Mouse (Mus musculus): ENCODE measurements around the gene Draxin. TPM values are rescaled to one million over a fixed set of nuclear protein-coding genes. Genes with fewer than 3 reads are reported as not detected.

Draxin gene
- total and polyA plus RNA-seq, 3 experiments, result 0.08 to 0.17 TPM; not detected in 1

DNA sequence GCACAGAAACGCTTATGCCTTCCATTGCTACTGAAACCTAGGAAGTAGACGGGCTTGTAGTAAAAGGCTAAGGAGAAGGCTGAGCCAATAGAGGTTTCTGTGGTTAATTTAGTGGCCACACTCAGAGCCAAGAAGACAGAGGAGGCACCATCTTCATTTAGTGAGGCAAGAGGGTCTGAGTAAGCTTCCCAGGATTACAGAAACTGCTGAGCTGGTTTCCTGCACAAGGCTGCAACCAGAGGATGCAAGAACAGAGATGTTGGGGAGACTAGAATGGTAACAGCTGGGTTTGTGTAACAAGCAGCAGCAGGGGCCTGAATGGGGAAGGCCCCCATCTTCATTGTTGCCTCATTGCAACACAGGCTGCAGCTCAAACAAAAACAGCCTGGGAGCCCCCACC, 1.8 kb downstream of the Draxin start (continued):
- no peak for TF ChIP-seq CTCF (IDR thresholded peaks at IDR 0.05 in 2 of 3, conservative IDR thresholded peaks at IDR 0.05 in 1 of 3; ENCODE audit: control insufficient read depth in 1 of 3, insufficient read depth in 1 of 3, low read depth in 2 of 3, low read length in 3 of 3, poor library complexity in 1 of 3, severe bottlenecking in 1 of 3)

- Histone ChIP-seq H3K9ac (ENCODE audit: control insufficient read depth, low read depth, low read length, poor library complexity, severe bottlenecking) (no peak overlapping the region), H3K79me2 (ENCODE audit: control insufficient read depth, insufficient read depth, low read length, poor library complexity) (no peaks in the 10 kb centered on the region), H3K4me1 (ENCODE audit: control insufficient read depth in 1 of 2, insufficient read depth in 2 of 2, low read length in 2 of 2) (no peaks in the 10 kb centered on the region), H3K27ac (ENCODE audit: control insufficient read depth, low read depth, low read length) (no peak overlapping the region), H3K36me3 (ENCODE audit: control insufficient read depth in 1 of 2, insufficient read depth in 2 of 2, low read length in 2 of 2) (no peaks in the 10 kb centered on the region), H3K4me3 (ENCODE audit: control insufficient read depth in 1 of 2, insufficient read depth in 1 of 2, low read depth in 2 of 2, low read length in 2 of 2) (no peak overlapping the region), H3K27me3 (ENCODE audit: control insufficient read depth in 1 of 2, insufficient read depth in 2 of 2, low read length in 2 of 2) (peaks cover 0 to 3% of the 10 kb centered on the region in 2 experiments; a peak in 3 of 4 replicates), H3K9me3 (replicated peaks; ENCODE audit: insufficient read depth, low read length) (no peaks in the 10 kb centered on the region)
- TF ChIP-seq MAX (IDR thresholded peaks at IDR 0.05; ENCODE audit: low read length) (no peak), USF1 (IDR thresholded peaks at IDR 0.05; ENCODE audit: low read depth, low read length) (no peak), MYC (IDR thresholded peaks at IDR 0.05; ENCODE audit: low read depth, low read length) (no peak), POLR2AphosphoS5 (IDR thresholded peaks at IDR 0.05; ENCODE audit: borderline replicate concordance, low read depth, low read length) (no peak), NRF1 (IDR thresholded peaks at IDR 0.05; ENCODE audit: insufficient read depth, low read depth, low read length, poor library complexity, severe bottlenecking) (no peak), ZC3H11A (IDR thresholded peaks at IDR 0.05; ENCODE audit: low read depth, low read length) (no peak), UBTF (IDR thresholded peaks at IDR 0.05; ENCODE audit: borderline replicate concordance, insufficient read depth, low read depth, low read length) (no peak), RCOR1 (IDR thresholded peaks at IDR 0.05; ENCODE audit: low read depth, low read length) (no peak), GABPA (IDR thresholded peaks at IDR 0.05; ENCODE audit: low read depth, low read length) (no peak), JUND (IDR thresholded peaks at IDR 0.05; ENCODE audit: low read depth, low read length) (no peak), MAFK (IDR thresholded peaks at IDR 0.05; ENCODE audit: borderline replicate concordance, low read depth, low read length) (no peak), CTCF (IDR thresholded peaks at IDR 0.05 in 2 of 3, conservative IDR thresholded peaks at IDR 0.05 in 1 of 3; ENCODE audit: control insufficient read depth in 1 of 3, insufficient read depth in 1 of 3, low read depth in 2 of 3, low read length in 3 of 3, poor library complexity in 1 of 3, severe bottlenecking in 1 of 3) (no peak), MXI1 (IDR thresholded peaks at IDR 0.05; ENCODE audit: low read depth, low read length) (no peak), HCFC1 (IDR thresholded peaks at IDR 0.05; ENCODE audit: low read depth, low read length) (no peak), POLR2AphosphoS2 (IDR thresholded peaks at IDR 0.05; ENCODE audit: low read length) (no peak), MAZ (IDR thresholded peaks at IDR 0.05; ENCODE audit: low read depth, low read length) (no peak), CHD2 (IDR thresholded peaks at IDR 0.05; ENCODE audit: low read length) (no peak), ZKSCAN1 (IDR thresholded peaks at IDR 0.05; ENCODE audit: low read depth, low read length) (no peak)
- no peak for DNase-seq (ENCODE audit: low read depth, low spot score)
Measured at GRCm38 (mm10) chr4:148128241-148128640, 2.3 kb downstream of the Draxin start.

DNA sequence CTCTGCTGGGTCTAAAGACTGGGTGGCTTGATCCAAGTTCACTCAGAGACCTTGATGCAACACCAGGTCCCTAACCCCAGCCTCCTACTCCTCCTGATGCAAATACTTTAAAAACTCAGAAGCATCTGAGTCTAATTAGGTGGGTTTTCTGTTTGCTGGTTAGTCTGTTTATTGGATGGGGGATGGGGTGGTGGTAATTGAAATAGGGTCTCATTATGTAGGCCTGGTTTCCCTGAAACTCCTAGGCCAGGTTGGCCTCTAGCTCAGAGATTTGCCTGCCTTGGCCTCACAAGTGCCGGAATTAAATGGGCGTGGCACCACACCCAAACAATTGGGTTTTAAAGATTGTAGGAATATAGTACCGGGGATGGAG, 7.8 kb downstream of the Draxin start:
- peaks cover 0 to 5% of the 10 kb centered on the region in 2 experiments; a peak in 2 of 4 replicates for H3K4me1 ChIP-seq (ENCODE audit: control insufficient read depth in 1 of 2, insufficient read depth in 2 of 2, low read length in 2 of 2)
- no peak overlapping the region for H3K27ac ChIP-seq (ENCODE audit: control insufficient read depth, low read depth, low read length)
- TF ChIP-seq MEF2A (IDR thresholded peaks at IDR 0.05; ENCODE audit: extremely low read depth, insufficient replicate concordance, low read depth, low read length, poor library complexity, severe bottlenecking) (no peak), SIN3A (IDR thresholded peaks at IDR 0.05; ENCODE audit: low read length) (no peak), NRF1 (IDR thresholded peaks at IDR 0.05; ENCODE audit: insufficient read depth, low read depth, low read length, poor library complexity, severe bottlenecking) (no peak)
- no peaks in the 10 kb centered on the region for H3K36me3 ChIP-seq (ENCODE audit: control insufficient read depth in 1 of 2, insufficient read depth in 2 of 2, low read length in 2 of 2)
- H3K9ac ChIP-seq (ENCODE audit: control insufficient read depth, low read depth, low read length, poor library complexity, severe bottlenecking), result no peak overlapping the region
- peaks cover 0 to 3% of the 10 kb centered on the region in 2 experiments; a peak in 2 of 4 replicates for H3K27me3 ChIP-seq (ENCODE audit: control insufficient read depth in 1 of 2, insufficient read depth in 2 of 2, low read length in 2 of 2)
- no peak overlapping the region for H3K4me3 ChIP-seq (ENCODE audit: control insufficient read depth in 1 of 2, insufficient read depth in 1 of 2, low read depth in 2 of 2, low read length in 2 of 2)
- no peaks in the 10 kb centered on the region for H3K9me3 ChIP-seq (replicated peaks; ENCODE audit: insufficient read depth, low read length)
- no peaks in the 10 kb centered on the region for H3K79me2 ChIP-seq (ENCODE audit: control insufficient read depth, insufficient read depth, low read length, poor library complexity)
- DNase-seq (ENCODE audit: low read depth, low spot score), result no peak
